Mouse (Mus musculus): ENCODE results near the gene Ntsr1.

The Ntsr1 gene

DNA sequence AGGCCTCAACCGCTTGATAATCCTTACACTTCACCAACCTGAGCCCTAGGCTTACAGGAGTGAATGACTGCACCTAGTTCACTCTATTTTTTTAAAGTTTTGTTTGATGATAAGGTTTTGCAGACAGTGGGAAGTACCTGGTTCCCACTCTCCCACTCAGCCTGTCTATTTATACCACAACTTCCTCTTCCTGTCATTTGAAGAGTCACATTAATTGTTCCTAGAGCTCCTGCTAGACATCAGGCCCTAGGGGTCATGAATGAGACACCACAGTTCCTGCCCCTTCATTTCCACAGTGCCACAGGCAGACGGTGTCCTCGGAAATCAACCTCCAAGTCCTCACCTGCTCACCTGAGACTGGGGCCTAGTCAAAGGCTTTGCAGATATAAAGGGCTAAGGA, 56.7 kb downstream of the Ntsr1 start:
- no peak for DNase-seq (ENCODE audit: extremely low spot score, low read depth, low spot score)

DNA sequence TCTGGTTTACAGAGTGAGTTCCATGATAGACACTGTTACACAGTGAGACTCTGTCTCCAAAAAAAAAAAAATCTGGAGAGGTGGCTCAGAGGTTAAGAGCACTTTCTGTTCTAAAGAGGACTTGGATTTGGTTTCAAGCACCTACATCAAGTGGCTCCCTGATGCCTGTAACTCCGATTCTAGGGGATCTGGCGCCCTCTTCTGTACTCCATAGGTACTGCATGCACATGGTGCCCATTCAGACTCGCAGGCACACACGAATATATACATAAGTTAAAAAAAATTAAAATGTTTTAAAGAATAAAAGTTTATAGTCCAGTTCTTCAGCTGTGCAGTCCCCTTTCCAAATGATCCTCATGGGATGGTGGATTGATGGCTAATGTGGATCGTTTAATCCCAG, 60.5 kb downstream of the Ntsr1 start:
- no peak for DNase-seq (ENCODE audit: extremely low spot score, low read depth, low spot score)

DNA sequence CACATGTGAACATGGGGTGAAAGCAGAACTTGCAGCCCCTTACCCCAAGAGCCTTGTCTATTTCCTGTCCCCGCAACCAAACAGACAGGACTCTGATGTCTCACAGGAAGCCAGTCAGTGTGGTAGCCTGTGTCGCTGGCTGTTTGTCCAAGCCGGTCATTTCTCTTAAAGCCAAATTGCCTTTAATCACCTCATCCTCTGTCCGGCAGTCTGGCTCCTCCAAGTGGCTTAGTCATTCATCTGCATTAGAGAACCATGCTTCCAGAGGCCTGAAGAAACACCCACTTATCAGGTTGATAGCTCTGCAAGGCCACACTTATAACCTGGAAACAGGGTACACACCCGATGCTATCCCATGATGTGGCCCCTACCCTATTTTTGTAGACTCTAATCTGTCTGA, 62.4 kb downstream of the Ntsr1 start:
- DNase-seq (ENCODE audit: extremely low spot score, low read depth, low spot score), result no peak

DNA sequence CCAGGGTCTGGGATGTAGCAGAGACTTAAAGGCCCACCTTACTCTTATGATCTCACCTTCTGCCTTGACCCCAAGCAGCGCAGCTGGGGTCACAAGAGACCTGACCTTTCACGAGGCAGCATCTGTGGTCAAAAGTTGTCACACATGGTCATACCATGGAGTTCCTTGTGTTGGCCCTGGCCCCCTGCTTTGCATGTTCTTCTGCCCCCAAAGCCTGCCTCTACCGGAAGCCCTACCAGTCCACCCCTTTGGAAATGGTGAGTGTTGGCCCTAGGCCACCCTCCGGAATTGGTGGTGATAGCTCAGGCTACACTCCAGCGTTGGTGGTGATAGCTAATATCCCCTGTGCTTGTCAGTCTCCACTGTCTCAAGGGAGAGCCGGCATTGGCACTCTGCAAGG, 63.5 kb downstream of the Ntsr1 start:
- no peak for DNase-seq (ENCODE audit: extremely low spot score, low read depth, low spot score)

DNA sequence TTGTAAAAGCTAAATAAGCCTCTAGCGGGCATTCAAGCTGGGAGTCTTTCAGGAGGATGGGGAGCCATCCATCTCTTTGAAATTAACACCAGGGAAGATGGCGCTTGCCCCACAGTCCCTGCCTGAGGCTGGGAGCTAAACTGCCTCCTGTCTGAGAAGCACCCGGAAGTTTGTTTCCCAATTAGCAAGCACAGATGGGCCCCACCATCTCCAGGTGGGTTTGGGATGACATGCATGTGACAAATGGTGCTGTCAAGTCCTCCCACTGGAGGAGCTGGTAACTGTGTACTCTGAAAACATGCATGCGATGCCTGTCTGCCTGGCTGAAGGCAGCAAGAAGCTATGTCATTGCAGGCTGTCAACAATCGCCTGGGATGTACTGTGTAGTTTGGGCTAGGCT, 64.1 kb downstream of the Ntsr1 start:
- no peak for DNase-seq (ENCODE audit: extremely low spot score, low read depth, low spot score)

DNA sequence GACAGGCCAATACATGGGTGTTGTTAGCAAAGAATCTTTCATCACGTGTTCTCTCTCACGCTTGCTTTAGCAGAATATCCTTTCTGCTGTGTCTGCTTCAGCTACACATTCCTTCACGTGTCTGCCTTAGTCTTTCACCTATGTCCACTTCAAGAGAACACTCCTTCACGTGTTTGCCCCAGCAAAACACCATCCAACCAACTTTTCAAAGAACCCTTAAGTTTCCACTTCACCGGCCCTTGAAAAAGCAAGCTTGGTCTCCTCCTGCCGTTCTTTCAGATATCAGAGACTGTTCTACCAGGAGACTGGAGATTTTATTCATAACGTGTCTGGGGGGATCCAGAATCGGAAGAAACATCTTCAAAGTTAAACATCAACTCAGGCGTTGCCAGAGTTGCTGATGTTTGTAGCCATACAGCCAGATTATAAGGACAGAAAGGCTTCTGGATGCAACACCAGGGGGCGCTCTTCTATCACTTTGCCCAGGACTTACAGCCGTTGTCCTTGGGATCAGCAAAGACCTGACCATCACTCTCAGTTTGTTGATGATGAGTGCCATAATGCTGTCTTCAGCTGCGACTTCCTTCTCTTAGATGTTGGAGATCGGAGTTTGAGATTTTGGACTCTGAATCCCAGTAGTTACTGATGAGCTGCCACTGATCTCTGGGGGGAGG, 66.6 kb downstream of the Ntsr1 start:
- DNase-seq (ENCODE audit: extremely low spot score, low read depth, low spot score), result no peak

DNA sequence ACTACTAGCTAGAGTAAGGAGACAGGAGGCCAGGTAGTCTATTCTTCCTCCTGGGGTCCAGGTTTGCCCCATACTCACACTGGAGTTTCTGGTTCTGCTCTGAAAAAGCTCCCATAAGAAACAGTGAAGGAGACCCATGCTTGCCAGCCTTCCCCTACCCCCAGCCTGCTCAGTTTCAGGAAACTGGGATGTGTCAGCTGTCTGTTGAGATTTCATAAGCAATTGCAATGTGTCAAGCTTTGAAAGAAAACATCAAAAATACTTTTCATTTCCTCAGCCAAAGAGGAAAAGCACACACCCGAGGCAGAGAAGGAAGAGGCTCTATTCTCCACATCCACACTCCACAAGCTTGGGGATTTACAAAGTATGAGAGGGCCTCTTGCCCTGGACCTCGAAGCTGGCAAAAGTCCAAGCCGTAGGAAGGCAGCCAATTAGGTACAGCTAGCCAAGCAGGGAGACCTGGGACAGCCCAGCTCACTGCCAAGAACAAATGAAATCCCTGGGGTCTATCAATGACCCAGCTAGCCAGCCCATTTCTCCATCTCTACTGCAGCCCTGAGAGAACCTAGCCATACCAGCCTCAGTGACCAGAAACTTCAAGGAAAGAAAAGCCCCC, 69.4 kb downstream of the Ntsr1 start:
- no peak for DNase-seq (ENCODE audit: extremely low spot score, low read depth, low spot score)

DNA sequence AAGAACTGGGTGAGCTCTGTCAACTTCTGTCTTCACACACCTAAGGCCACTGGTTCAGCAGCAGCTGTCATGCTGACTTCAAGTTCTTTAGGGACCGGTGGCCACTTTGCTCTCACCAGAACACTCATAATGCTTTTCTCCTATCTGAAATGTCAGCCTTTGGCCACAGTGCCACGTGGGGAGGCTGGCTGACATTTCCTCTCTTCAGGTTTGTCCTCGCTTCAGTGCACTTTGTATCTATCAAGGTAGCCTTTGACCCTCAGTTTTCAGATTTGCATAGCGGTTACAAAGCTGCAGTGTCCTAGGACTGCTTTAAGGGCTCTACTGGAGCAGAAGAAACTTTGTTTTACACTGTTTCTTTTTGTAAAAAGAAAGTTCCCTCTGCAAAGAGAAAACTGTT, 76.7 kb downstream of the Ntsr1 start:
- no peak for DNase-seq (ENCODE audit: extremely low spot score, low read depth, low spot score)

DNA sequence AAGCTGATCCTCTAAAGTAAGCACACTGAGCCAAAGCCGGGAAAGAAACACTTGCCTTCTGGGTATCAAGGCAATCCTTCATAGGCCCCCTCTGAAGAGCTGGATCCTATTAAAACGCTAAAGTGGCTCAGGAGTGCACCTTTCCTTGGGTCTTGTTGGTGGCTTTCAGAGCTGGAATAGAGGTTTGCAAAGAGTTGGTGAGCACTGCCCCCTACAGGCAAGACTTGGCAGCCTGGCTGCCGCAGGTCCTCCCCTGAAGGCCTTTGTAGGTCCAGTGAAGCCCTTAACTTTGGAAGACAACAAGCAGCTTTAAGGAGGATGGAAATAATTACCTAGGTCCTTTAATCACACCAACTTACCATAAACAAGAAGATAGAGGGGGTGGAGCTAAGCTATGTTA, 78.9 kb downstream of the Ntsr1 start:
- peak; percentile 54 for DNase-seq (ENCODE audit: extremely low spot score, low read depth, low spot score)

DNA sequence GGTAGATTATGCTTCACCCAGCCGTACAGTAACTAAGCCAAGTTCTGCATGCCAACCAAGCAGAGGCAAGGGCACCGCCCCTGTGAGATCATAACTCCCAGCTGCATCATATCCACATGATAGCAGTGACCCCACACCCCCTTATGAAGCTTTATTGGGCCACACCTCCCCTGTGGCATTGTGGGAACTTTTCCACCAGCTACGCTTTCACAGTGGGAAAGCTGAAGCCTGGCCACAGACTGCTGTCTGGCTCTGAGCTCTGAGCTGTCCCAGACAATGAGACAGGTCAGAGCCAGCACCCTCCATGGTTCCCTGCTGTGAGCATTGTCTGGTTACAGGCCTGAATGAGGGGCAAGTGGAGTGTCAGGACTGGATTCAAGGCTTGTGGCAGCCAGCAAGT, 81.2 kb downstream of the Ntsr1 start, which contains the start of gene Mrgbp:
Gene Mrgbp, plus strand, starts transcription at position 303 of the 400 bp plus-strand sequence.
- no peak for DNase-seq (ENCODE audit: extremely low spot score, low read depth, low spot score)

DNA sequence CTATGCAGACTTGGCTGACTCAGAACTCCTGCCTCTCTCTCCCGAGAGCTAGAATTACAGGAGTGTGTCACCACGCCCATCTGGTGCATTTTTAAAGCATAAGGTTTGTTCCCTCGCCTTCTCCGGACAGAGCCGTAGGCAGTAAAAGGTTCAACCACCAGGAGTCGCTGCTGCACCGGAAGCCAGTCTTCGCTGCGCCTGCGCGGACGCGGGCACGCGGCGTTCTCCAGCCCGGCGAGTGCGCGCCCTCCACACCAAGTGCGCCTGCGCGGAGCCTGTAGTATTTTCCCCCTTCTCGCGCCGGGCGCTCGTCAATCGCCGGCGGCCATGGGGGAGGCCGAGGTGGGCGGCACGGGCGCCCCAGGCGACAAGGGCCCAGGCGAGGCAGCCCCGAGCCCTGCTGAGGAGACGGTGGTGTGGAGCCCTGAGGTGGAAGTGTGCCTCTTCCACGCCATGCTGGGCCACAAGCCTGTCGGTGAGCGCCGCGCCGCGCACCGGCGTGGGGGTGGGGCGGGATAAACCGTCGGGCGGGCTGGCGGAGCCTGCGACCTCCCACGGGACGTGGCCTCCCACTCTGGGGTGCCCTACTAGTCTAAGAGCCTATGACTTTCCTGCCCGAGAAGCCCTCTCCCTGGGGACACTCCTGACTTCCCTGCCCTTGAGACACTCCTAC, 82.8 kb downstream of the Ntsr1 start:
- DNase-seq (ENCODE audit: extremely low spot score, low read depth, low spot score), result peak; percentile 96

DNA sequence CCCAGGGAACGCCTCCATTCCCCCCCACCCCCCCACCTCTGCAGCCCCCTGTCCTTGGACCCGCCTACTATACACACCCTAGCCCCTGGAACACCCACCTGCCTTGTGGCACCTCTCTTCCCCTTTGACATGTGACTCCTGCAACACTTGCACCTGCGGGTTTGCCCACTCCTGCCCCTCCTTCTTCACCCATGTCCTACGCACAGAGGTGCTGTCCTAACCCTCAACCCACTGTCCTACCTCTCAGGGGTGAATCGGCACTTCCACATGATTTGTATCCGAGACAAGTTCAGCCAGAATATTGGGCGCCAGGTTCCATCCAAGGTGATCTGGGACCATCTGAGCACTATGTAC, 83.4 kb downstream of the Ntsr1 start:
- DNase-seq (ENCODE audit: extremely low spot score, low read depth, low spot score), result no peak

DNA sequence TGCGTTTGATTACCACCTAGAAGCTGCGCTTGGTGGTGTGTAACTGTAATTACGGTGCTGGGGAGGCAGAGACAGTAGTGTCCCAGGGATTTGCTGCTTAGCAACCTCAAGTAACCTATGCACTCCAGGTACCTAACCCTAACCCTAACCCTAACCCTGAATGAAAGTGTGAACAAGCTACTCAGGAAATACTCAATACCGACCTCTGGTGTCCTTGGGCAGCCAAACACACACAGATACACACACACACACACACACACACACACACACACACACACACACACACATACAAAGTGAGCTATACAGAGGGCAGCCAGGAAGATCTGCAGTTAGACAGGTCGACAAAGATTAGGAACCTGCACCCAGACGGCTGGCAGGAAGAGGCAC, 89.0 kb downstream of the Ntsr1 start:
- DNase-seq (ENCODE audit: extremely low spot score, low read depth, low spot score), result no peak

DNA sequence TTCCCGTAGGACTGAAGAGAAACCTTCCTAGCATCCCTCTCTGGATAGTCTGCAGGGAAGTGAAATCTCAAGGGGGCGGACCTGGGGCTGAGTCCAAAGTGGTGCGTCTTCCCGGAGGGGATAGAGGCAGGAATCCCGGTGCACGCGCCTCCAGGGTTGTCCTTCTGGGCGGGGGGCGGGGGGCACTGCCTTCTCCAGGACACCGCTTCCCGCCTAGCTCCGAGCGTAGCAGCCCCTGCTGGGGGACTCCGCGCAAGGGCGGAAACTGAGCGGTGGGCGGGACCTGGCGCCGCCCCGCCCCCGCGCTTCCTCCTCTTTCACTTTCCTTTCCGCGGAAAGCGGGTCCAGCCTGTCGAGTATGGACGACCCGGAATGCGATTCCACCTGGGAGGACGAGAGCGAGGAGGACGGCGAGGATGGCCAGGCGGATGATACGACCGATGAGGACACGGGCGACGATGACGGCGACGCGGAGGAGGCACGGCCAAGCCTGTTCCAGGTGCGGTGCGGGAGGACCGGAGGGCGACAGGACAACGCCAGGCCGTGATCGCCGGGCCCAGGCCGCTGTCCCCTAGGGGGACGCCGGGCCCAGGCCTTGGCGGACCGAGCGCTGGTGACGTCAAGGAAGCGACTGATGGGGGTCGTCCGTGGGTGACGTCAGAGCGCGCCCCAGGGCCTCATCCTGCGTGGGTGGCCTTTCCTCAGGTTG, 89.5 kb downstream of the Ntsr1 start, which contains the start of gene Ogfr:
Gene Ogfr, plus strand, starts transcription at position 123 of the 709 bp plus-strand sequence.
- DNase-seq (ENCODE audit: extremely low spot score, low read depth, low spot score), result peak; percentile 31

Measured in hindlimb bud, embryonic 11.5 days (tissue).